Mouse (Mus musculus): Measurements from ENCODE around the gene Arel1.

Arel1 gene

GRCm38 (mm10) chr12:84904399-84904798 is 66.3 kb downstream of the Arel1 start:
- DNase-seq, result no peak

DNA sequence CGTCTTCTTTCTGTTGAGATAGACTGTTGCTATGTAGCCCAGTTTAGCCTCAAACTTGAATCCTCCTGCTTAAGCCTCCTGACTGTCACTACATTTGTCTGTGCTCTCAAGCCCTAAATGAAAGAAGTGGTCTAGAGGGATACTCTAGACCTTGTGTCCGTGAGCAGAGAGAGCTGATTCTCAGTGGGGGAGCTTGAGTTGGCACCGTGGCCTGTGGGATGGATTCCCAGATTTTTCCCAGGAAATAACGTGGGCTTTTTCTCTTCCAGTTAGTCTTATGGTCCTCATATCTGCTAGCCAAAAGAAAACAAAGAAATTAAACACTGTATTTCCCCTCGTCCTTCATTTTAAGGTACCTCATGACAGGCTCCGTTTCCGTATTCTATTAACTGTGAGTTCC is 70.4 kb downstream of the Arel1 start:
- DNase-seq, result no peak

DNA sequence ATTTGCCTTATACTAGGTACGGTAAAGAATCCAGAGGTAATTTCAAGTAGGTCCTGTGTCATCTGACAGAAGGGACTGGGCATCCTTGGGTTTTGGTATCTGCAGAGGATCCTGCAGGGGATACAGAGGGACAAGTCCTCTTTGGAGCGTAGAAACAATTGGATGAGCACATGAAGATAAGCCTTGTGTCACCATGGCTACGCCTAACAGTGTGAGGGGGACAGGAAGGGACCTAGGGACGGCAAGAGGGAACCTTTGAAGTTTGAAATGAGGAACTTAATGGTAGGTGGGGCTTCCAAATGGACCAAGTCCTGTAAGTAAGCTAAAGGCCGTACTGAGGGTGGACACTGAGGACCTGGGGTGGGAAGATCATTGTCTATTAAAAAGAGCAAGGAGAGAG is 73.4 kb downstream of the Arel1 start:
- DNase-seq, result no peak

DNA sequence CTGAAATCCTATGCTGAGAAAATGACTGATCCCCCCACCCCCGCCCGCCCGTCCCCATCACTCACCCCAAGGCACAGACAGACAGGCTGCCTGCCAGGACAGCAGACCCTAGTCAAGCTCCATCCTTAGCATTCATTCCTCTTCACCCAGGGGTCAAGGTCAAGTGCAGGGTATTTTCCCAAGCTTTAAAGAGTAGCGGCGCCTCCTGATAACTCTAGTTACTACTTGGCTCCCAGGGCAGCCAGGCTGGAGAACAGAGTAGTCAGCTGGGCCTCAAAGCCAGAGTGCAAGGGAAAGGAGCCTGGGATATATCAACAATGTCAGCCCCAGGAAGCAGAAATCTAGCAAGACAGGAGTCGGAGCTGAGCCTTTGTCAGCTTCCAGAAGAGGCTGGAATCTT is 74.5 kb downstream of the Arel1 start:
- no peak for DNase-seq

DNA sequence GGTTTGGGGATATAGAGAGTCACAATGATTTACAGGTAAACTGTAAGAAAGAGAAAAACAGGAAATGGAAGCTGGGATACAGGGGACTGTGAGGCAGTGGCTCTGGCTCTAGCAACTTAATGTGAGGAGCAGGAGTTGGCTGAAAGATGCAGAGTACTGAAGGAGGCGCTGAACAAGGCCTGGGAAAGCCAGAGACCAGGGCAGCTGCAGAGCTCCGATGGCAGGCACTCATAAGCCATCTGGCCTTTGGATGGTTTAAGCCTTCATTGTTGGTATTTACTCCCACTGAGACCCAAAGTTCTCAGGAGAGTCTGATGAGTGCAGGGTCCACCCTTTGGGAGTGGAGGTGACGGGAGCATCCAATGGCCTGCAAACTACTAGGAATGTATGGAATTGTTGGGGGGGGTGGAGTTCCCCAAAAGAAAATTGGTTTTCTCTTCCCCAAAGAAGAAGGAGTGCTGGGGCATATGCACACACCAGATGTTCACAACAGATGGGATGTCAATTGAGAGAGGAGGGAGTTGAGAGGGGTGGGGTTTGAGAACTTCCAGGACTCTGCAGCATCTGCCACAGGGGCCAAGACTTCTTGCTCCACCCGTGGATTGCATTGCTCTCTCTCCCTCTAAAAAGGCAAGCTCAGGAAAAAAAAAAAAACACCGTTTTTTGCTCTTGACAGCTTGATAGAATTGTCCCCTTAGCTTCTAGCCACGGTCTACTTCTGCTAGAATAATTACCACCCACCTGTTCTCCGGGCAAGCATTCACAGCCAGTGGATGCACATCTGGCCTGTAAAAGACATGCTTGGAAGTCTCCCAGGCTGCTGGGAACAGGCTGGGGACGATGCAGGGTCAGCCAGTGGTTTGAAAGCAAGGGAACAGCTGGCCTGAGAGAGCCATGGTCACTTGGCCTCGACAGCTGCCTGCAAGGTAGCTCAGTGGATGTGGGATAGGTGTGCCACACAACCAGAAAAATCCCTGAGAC is 76.8 kb downstream of the Arel1 start:
- no peak for DNase-seq

- DNase-seq, result no peak
Observed at GRCm38 (mm10) chr12:84890289-84890688, 80.4 kb downstream of the Arel1 start.

- DNase-seq, result no peak
Observed at GRCm38 (mm10) chr12:84885107-84885876, 85.4 kb downstream of the Arel1 start.

DNA sequence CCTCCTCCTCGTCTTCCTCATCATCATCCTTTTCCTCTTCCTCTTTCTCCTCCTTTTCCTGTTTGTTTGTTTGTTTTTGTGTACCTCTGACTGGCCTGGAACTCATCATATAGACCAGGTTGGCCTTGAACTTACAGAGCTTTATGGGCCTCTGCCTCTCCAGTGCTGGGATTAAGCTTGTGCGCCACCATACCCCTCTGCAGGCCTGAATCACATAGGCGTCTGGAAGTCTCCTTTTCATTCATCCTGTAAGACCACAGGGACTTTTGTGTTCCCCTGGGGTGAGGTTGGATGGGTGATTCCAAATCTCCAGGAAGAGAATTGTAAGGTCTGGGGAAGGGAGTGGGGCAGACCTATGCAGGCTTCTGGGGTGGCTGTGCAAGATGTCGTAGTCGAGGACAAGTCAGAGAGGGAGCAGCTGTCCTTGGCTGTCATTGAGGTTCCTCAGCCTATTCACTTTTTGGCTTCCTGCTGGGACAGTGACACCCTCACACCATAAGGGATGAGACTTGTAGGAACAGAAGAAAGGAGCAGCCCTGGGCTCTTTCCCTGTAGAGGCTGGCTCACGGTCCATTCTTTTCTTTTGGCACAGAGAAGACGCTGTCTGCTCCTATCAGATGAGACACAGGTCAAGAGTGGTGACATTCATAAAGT is 86.2 kb downstream of the Arel1 start:
- no peak for DNase-seq

GRCm38 (mm10) chr12:84882796-84883195 is 87.9 kb downstream of the Arel1 start:
- DNase-seq, result no peak

DNA sequence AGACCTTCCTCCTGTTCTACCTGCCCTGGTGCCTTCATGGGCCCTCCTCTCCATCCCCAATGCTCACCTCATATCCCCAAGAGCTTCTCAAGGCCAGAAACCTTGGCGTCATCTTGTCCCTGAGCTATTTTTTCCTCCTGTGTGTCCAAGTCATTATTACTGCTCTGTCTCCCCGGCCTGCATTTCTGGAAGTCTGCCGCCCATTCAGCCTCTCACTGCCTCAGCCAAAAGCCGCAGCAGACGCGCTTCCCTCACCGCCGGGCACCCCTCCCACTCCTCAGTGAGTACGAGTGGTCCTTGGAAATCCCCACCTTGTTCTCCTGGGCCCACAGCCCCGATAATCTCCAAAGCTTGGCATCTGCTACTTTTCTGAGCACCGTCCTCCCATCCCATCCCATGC is 90.6 kb downstream of the Arel1 start:
- DNase-seq, result no peak

GRCm38 (mm10) chr12:84876481-84877121 is 94.1 kb downstream of the Arel1 start, which contains the start of gene Ltbp2:
TSS of gene Ltbp2 (minus strand) at chr12:84876532.
- DNase-seq, result peak; percentile 92

- no peak for DNase-seq
Observed at GRCm38 (mm10) chr12:84875761-84876480, 94.8 kb downstream of the Arel1 start.

DNA sequence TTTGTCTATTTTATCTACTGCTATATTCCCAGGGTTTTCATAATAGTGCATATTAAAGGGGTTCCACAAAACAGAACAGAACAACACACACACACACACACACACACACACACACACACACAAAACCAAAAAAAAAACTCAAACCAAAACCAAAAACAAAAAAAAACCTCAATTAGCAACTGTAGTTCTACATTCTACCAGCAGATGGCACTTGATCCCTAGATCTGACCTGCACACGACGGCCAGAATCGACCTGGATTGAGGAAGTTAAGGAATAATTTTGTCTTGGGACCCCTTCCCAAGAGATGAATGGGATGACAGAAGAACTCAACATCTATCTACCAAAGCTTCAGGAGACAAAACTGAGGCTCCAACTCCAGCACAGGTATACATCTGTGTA is 97.3 kb downstream of the Arel1 start:
- no peak for DNase-seq

DNA sequence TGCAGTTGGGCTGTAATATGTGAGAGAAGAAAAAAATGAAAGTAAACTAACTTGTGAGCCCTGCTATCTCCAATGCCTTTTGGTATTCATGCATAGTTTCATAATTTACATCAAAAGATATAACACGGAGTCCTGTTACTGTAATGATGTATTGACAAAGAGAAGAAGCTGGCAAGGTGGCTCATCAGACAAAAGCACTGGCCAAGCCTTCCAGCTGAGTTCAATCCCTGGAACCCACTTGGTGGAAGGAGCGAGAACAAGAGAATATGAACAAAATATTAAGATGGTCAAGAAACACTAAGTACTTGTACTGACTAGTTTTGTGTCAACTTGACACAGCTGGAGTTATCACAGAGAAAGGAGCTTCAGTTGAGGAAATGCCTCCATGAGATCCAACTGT is 98.4 kb downstream of the Arel1 start:
- DNase-seq, result no peak
